Mouse (Mus musculus): ENCODE data around the gene Nmrk2.
"Not testable (repeated sequence)": the region's sequence is repeated elsewhere in the genome, so short reads cannot be mapped to it uniquely, and the experiment has no call there.

The Nmrk2 gene

DNA sequence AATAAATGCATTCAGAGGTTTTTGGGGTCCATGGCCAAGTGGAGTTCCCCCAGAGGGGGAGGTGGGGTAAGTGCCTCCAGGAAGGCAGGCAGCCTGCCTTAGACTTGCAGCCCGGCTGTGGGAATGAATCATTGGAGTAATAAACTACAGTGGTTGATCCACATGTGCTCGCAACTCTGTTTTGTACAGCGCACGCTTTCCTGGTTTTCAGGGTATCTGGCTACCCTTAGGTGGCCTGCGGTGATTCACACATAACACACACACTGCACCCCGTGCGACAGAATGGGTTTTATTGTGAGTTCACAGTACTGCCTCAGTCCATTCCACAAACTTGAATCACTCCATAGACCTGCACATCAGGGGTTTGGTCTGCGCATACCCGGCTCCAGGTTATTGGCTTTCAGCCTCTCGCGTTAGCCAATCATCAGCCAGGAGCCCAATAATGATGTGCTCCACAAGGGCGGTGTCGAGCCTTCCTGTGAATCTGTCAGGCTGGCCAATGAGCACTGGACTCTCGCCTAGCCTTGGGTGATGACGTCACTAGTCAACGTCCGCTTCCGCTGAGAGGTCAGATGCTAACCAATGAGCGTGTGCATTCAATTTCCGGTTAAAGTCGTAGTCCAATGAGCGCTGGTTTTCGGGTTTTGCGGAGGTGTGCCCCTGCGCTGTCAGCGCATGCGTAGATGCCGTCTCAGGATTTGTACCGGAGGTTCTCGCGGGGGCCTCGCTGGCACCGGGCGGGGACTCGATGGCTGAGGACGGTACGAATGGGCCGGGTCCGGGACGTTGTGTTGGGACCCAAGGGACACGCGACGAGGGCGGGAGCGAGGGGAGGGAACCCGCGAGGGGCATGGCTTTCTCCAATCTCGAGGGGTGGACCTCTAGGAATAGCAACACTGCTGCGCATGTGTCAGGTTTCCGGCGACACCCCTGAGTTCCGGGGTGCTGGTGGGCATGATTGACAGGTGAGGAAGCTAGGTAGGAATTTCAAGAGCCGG is 19.2 kb downstream of the Nmrk2 start, which contains the start of gene Dapk3:
Gene Dapk3, plus strand, starts transcription at position 670 of the 998 bp plus-strand sequence.
- peak; percentile 96 for DNase-seq

DNA sequence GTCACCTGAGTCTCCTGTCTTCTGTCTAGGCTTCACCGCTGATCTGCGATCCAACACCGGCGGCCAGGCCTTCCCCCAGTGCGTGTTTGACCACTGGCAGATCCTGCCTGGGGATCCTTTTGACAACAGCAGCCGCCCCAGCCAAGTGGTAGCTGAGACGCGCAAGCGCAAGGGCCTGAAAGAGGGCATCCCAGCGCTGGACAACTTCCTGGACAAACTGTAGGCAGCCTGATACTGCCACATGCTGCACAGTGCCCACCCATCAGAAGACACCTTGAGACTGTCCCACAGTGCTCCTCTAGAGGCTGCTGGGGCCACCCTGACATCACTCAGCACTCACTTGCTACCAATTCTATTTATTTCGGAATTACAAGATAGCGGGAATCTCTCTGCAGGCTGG is 20.0 kb downstream of the Nmrk2 start:
- not testable (repeated sequence) for DNase-seq

DNA sequence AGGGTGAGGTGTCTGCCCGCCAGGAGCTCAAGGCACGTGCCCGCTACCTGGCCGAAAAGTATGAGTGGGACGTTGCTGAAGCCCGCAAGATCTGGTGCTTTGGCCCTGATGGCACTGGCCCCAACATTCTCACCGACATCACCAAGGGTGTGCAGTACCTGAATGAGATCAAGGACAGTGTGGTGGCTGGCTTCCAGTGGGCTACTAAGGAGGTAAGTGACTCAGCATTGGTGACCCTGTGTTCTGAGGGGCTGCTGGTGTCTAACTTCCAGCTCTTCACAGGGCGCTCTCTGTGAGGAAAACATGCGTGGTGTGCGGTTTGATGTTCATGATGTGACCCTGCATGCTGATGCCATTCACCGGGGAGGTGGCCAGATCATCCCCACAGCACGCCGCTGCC is 20.9 kb downstream of the Nmrk2 start:
- DNase-seq: no peak

DNA sequence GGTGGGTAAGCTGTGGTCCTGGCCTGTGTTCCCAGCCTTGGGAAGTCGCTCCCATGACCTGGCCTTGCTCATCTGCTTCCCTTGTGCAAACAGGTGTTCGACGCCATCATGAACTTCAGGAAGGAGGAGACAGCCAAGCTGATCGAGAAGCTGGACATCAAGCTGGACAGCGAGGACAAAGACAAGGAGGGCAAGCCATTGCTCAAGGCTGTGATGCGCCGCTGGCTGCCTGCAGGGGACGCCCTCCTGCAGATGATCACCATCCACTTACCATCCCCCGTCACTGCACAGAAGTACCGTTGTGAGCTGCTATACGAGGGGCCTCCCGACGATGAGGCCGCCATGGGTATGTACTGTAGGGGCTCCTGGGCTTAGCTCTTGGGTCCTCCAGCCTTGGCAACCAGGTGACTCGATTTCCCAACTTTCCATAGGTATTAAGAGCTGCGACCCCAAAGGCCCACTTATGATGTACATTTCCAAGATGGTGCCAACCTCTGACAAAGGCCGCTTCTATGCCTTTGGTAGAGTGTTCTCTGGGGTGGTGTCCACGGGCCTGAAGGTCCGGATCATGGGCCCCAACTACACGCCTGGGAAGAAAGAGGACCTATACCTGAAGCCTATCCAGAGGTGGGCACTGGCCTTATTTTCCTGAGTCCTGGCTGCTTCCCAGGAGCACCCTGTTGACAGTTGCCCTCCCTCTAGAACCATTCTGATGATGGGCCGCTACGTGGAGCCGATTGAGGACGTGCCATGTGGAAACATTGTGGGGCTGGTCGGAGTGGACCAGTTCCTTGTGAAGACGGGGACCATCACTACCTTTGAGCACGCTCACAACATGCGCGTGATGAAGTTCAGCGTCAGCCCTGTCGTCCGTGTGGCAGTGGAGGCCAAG is 22.2 kb downstream of the Nmrk2 start:
- DNase-seq: no peak

DNA sequence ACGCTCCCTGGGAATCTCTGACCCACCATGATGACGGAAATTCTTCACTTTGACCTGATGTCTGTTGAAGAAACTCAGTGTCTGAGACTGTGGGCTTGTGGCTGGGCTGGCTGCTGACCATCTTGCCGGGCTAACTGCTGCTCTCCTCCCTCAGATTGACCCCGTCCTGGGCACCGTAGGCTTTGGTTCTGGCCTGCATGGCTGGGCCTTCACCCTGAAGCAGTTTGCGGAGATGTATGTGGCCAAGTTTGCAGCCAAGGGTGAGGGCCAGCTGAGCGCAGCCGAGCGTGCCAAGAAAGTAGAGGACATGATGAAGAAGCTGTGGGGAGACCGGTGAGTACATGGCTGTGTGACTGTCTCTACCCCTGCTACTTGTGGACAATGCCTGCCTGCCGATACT is 22.9 kb downstream of the Nmrk2 start:
- DNase-seq: no peak

DNA sequence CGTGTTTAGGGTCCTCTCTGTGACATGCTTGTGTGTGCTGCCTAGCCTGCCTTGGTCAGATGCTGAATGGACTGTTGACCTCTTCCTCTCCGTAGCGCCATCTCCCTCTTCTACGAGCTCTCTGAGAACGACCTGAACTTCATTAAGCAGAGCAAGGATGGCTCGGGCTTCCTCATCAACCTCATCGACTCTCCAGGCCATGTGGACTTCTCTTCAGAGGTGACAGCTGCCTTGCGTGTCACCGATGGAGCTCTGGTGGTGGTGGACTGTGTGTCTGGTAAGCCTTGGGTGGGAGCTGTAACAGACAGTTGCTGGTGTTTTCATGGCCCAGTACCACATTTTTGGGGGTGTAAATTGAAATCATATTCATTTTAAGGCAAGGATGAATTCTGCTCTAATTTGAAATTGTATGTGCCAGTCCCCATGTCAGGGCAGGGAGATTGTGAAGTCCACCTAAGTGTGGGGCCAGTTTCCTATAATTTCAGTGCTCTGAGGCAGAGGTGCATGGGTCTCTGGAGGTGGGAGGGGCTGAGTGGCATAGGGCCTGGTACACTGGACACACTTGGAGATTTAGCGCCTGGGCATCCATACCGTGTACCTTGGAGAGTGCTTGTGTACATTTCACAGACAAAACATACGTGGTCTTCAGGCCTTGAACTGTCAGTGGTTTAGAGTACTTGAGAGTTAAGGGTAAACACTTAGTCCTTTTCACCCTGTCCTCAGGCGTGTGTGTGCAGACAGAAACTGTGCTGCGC is 23.7 kb downstream of the Nmrk2 start:
- DNase-seq: no peak

DNA sequence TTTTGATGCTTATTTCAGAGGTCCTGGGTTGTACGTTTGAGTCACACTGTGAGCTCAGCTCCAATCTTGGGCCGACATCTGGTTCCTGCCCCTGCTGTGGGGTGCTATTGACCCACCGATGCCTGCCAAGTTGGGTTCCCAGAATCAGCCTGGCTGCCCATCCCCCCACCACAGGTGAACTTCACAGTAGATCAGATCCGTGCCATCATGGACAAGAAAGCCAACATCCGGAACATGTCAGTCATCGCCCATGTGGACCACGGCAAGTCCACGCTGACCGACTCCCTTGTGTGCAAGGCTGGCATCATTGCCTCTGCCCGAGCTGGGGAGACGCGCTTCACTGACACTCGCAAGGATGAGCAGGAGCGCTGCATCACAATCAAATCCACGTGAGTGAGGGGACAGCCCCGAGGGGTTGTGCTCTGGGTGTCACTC is 24.3 kb downstream of the Nmrk2 start:
- DNase-seq: peak; percentile 61

DNA sequence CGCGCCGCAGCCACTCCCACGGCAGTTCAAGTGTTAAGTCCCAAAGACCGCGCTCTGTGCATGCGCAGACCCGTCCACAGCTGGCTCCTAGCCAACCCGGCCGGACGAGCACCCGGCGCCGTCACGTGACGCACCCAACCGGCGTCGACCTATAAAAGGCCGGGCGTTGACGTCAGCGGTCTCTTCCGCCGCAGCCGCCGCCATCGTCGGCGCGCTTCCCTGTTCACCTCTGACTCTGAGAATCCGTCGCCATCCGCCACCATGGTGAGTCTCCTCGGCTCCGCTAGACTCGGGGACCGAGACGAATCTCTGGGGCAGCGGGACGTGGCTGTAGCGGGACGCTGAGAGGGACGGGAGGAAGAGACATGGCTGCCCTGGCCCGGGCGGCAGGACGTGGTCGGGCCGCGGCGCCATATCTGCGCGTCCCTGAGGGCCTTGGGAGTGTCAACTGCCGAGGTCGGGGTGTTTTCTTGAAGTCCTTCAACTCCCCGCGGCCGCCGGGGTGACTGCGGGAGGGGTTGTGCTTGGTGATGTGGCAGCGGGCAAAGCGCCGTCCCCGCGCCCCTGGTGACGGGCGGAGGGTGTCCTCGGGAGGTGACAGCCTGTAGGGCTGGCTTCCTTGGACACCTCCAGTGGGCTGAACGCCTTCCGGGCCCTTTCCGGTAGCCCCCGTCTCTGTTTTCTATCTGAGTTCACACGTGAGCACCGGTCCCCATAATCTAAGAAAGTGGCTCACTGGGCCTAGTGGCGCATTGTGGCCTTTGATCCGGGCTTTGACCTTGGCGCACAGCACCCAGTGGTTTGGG is 25.2 kb downstream of the Nmrk2 start, which contains the start of gene Eef2:
Gene Eef2, plus strand, starts transcription at position 166 of the 806 bp plus-strand sequence.
- DNase-seq: peak; percentile 100

DNA sequence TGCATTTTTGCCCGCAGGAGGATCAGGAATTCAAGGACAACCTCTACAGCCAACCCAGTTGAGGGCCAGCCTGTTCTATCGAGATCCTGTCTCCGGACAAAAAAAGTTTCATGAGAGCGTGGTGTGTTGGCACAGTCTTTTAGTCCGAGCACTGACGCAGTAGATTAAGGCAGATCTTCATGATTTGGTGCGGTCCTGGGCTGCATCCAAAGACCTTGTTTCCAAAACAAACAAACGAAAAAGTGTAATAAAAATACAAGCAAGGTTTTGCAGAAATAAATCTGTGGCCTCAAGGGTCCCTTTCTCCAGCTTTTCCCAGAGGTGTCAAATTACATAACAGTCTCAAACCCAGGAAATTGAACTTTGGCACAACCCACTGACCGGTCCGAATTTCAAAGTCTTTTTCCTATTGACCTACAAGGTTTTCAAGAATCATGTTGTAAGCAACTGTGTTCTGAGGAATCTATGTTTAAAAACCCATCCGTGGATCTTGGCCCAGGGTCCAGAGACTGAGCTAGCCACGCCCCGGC is 25.9 kb downstream of the Nmrk2 start:
- no peak for DNase-seq

DNA sequence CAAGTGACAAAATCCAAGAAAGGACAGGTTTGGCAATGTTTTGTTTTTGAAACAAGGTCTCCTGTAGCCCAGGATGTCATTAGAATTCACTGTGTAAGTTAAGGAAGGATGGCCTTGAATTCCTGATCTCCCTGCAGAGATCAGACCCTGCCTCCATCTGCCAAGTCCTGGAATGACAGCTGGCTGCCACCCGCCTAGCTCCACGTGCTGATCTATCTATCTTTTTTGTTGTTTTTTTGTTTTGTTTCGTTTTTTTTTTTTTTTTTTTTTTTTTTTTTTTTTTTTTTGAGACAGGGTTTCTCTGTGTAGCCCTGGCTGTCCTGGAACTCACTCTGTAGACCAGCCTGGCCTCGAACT is 26.5 kb downstream of the Nmrk2 start:
- DNase-seq: not testable (repeated sequence)

DNA sequence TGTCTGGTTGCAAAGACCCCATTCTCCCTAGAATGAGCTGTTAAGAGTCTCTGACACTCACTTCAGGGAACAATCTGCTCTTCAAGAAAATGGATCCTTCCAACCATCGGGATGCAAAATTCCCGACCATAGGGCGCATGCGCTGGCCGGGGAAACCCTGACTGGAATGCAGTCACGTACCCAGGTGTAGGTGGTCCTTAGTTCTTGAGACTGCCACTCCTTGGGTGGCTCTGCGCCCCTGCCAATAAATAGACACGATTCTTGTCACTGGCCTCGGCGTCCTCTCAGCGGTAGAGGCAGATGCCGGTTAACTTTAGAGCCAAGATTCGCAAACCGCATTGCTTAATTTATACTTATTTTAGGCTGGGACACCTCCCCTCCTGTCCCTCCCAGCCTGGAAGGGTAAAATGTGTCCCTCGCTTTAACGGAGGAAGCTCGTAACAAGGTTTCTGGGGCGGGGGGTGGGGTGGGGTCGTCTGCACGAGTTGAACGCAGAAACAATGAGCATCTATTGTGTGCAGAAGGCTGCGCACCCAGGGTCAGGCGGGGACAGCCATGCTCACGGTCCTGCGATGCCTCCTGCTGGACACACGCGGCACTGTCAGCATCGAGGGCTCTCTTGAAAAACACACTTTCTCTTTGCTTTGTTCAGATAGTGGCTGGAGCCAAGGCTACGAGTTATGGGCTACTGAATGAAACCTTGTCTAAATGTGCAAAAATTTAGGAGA is 27.1 kb downstream of the Nmrk2 start:
- peak; percentile 92 for DNase-seq

DNA sequence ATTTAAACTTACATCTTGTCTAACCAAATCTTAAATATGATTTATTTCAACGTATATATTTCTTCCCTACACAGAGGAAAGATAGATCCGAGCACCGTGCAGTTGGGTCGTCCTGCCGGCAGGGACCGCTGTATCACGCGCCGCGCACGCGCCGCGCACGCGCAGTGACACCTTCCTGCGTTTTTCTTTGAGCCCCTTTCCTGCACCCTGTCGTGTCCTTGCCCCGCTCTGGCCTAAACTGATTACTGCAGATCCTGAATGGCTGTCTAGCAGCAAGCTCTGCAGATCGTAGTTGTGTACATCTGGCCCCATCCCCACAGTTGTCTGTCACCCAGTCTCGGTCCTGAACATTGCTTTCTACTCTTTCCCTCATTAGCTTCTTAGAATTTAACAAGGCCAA is 28.7 kb downstream of the Nmrk2 start:
- DNase-seq: peak; percentile 85

DNA sequence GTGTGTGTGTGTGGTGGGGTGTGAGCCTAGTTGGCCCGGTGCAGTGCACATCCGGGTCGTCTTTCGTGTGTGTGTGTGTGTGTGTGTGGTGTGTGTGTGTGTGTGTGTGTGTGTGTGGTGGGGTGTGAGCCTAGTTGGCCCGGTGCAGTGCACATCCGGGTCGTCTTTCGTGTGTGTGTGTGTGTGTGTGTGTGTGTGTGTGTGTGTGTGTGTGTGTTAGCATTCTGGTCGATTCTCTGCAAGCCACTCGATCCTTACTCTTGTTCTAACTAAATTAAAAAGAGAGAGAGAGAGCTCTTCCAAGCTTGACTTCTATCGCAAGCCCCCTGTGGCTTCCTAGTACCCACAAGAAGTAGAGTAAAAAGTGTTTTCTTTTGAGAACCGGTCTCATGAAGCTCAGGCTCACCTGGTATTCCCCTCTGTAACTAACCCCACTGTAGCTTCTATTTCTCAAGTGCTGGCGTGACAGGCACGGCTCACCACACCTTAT is 32.4 kb downstream of the Nmrk2 start:
- DNase-seq: not testable (repeated sequence)

DNA sequence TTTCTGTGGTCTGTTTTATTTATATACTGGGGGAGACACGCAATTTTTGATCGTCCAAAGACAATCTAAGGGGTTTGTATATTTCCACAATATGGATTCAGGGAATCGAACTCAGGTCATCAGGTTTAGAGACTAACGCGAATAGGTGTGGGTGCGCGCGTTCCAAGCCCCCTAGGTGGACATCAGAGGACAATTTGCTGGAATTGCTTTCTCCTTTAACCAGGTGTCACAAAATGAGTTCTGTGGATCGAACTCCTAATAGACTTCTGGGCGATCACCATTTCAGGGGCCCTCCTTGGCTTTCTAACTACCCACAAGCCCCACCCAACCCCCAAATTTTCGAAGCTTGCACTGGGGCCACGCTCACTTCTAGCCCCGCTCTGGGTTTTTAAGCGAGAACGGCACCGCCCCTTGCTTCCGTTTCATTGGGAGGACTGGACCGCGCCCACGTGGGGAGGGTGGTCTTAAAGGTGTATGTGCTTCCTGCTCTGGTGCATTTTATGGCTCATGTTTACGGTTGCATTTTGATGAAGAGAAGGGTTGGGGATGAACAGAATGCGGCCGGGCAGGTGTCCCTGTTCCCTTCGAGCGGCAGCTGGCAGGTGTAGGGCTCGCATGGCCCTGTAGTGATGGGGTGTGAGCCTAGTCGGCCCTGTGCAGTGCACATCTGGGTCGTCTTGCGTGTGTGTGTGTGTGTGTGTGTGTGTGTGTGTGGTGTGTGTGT is 33.2 kb downstream of the Nmrk2 start:
- peak; percentile 77 for DNase-seq

DNA sequence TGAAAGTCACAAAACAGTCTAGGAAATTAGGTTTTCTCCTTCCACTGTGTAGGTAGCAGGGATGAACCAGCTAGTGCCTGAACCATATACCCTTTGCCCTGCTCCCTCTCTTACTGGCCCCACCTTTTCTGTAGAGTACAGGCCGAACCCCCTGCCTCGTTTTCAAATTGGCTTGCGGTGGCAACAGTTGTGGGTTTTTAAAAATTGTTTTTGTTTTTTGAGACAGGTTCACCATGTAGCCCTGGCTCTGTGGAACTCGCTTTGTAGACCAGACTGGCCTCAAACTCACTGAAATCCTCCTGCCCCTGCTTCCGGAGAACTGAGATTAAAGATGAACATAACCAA is 33.8 kb downstream of the Nmrk2 start:
- peak; percentile 60 for DNase-seq

DNA sequence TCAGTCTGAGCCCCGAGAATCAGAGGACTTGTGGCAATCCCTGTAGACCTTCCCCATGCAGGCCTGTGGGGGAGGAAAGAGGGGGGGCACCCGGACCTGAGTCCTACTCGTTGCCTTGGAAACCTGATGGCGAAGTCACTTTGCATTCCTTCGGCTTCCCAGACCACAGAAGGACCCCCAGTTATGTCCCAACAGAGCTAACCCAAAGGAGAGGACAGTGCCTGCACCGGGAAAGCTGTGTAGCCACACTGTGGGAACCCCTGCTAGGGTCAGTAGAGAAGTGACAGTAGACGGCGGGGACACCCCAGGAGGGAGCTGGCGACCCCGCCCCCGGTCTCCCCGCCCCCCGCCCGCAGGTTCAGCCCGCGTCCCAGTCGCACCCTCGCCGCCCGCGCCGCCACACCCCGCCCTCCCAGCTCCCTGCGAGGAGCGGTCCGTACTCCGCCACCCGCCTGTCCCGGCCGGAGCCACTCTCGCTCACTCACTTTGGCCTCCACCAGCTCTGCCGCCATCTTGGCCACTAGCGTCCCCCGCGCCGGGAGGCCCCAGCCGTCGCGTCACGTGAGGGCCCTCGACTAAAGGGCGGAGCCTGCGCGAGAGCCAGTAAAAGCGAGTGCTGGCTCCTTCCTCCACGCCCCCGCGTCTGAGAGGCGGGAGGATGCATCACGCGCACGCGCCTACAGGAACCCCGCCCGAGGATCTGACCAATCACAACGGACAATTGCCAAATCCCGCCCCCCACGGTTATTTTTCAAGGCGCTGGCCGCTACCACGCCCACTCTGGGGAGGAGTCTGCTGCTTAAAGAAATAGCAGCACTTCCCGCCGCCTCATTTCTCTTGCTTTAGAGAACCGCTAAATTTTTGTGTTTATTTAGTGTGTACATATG is 34.4 kb downstream of the Nmrk2 start, which contains the start of gene Pias4:
Gene Pias4, minus strand, starts transcription at position 724 of the 887 bp plus-strand sequence.
- DNase-seq: peak; percentile 100

DNA sequence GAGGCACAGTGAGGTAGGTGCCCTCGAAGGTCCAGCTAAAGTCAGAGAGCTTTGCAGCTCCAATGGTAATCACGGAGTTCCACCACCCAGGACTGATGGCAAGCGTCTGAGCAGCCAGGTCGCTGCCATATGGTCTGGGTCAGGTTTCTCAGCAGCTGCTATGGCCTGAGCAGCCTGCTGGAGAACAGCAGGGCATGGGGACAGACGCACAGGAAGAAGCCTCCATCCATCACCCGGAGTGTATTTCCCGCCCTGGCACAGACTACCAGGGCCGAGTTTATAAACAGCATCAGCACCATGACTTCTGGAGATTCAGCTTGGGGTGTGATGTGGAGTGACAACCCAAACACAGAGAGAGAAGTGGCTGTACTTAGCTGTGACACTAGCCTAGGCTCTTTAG is 36.7 kb downstream of the Nmrk2 start:
- peak; percentile 68 for DNase-seq

DNA sequence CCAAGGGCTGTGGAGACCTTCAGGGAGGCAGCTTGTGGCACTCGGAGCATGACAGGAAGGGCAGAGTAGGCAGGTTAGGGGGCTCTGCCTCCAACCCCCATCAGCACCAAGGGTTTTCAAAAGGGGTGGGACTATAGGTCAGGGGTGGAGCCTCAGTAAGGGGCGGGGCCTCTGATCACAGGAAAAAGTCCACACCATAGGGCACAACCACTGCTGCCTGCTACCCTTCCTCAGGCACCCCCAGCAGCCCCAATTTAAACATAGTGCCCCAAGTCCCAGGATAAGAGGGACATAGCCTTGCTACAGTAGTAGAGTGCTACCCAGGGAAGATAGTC is 39.6 kb downstream of the Nmrk2 start:
- DNase-seq: no peak

Data from cerebellum, adult 8-10 months (tissue).